Mouse (Mus musculus): ENCODE measurements around the gene Oas2. TPM values are rescaled to one million over a fixed set of nuclear protein-coding genes. Genes with fewer than 3 reads are reported as not detected.
"Not testable (repeated sequence)": the region's sequence is repeated elsewhere in the genome, so short reads cannot be mapped to it uniquely, and the experiment has no call there.

The Oas2 gene
- polyA plus RNA-seq (2016; fragmentation: Nextera tagmentation; extraction: Ambion mirVana), result 0.18 and 0.26 TPM in 2 replicates

DNA sequence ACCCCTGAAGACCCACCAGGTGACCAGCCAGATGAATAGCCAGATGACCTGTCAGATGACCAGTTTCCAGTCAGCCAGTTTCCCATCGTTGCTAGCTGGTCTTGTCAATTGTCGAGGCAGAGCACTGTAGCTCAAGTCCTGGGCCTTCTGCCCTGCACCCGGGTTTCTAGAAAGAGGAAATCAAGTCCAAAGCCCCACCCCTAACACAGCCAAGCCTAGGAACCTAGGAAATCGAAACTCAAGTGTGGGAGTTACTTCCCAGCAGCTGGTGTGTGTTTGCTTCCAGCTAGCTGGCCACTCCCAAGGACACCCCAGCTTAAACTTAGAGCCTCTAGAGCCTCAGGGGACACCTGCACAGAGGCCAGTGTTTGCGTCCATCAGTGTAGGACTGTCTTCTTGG is at the start of gene Oas2:
Oas2 (minus strand) TSS at position 166 of the 400 bp plus-strand sequence.
- H3K4me1 ChIP-seq, result no peaks in the 10 kb centered on the region
- no peak for ATAC-seq (ENCODE audit: insufficient number of reproducible peaks, insufficient read depth, low FRiP score, low TSS enrichment)
- H3K36me3 ChIP-seq, result no peaks in the 10 kb centered on the region
- H3K27me3 ChIP-seq, result 0 out of 2 replicates have a peak, but pooled peaks cover 3% of the 10 kb centered on the region
- no peaks in the 10 kb centered on the region for H3K9me3 ChIP-seq
- no peak within 1 kb of the TSS for H3K27ac ChIP-seq
- H3K9ac ChIP-seq, result no peak within 1 kb of the TSS
- H3K4me2 ChIP-seq (replicated peaks), result no peak within 1 kb of the TSS
- H3K4me3 ChIP-seq, result no peak within 1 kb of the TSS
- 66% methylated on average over 5 of the region's 5 CpGs for WGBS

DNA sequence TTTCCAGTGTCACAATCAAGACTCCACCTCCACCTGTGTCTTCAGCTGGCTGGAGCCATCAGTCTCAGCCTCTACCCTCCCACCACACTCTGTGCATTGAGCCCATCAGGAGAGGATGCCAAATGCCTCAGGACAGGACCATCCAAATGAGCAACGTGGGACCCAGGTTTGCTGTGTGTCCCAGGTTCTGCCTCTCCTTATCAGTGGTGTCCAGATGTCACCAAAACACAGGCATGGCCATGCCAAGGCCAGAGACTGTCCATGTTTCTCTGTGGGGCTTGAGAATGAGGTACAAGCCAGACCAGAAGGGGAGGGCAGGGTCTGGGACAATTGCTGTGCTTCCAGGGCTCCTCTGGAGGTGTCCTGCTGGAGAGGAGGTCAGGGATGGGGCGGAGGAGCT is 49.3 kb upstream of the Oas2 start:
- not testable (repeated sequence) for H3K9ac ChIP-seq; H3K4me1 ChIP-seq; H3K4me3 ChIP-seq; H3K36me3 ChIP-seq; H3K27ac ChIP-seq; H3K9me3 ChIP-seq; H3K4me2 ChIP-seq (replicated peaks); H3K27me3 ChIP-seq; ATAC-seq (ENCODE audit: insufficient number of reproducible peaks, insufficient read depth, low FRiP score, low TSS enrichment)
- WGBS, result 84% methylated on average over 2 of the region's 2 CpGs

DNA sequence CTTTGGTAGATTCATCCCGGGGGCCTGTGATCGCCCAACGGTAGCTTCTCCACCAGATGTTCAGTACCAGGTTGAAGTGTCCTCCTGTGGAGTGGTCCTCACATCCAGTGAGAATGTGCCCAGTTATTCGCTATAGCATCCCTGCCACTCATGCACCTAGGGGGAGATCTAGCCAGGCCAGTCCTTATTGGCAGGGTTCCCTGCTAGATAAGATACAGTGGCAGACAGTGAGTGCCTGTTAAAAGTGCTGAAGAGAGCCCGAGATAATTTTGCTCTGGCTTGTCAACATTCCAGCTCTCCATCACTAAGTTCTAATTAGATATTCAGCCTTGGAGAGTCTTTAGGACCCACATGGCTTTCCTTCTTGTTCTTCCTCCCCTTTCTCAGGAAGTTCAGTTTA is 48.5 kb upstream of the Oas2 start:
- H3K27ac ChIP-seq; H3K4me2 ChIP-seq (replicated peaks); H3K9ac ChIP-seq; H3K9me3 ChIP-seq; H3K27me3 ChIP-seq; H3K36me3 ChIP-seq; H3K4me1 ChIP-seq; ATAC-seq (ENCODE audit: insufficient number of reproducible peaks, insufficient read depth, low FRiP score, low TSS enrichment); H3K4me3 ChIP-seq: not testable (repeated sequence)
- 80% methylated on average over 5 of the region's 5 CpGs for WGBS

DNA sequence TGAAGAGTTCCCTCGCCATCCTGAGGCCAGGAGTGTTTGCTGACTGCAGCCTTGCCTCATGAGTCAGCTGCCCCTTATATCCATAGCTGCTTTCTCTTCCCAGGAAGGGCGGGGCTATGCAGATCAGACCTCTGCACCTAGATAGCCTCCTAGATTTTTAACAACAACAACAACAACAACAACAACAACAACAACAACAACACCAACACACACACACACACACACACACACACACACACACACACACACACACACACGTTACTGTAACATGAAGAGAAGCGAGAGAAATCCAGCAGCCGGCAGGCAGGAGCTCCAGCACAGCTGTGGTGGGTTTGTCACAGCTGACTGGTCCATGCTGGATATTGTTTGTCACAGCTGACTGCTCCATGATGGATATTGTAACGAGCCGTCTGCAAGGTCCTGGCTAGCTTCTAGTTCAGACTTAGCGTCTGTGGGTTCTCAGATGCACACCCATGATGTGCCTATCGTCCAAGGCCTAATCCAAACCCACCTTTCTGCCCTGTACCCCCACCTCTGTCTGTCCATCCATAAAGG is 45.9 kb upstream of the Oas2 start, which contains the start of gene Oas1e:
Oas1e (minus strand) TSS at position 51 of the 555 bp plus-strand sequence.
- H3K4me2 ChIP-seq (replicated peaks), result not testable (repeated sequence)

DNA sequence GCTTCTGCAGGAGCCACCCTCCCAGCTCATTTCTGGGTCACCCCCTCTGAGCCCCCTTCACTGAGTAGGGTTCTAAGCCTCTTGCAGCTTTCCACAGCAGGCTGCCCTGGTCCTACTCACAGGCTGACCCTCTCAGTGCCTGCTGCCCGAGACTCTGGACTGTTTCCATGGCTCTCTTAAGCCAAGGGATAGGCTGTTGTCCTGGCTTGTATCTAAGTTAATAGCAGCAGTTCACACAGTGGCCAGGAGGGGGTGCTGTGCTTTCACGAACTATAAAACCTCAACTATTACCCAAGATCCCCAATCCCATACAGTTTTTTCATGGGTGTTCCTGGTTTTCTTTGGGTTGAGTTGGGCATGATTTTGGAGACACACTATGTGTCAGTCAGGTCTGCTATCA is 43.4 kb upstream of the Oas2 start:
- no peak overlapping the region for H3K9ac ChIP-seq
- H3K4me1 ChIP-seq, result no peaks in the 10 kb centered on the region
- H3K27me3 ChIP-seq, result no peaks in the 10 kb centered on the region
- H3K27ac ChIP-seq, result no peak overlapping the region
- no peak overlapping the region for H3K4me2 ChIP-seq (replicated peaks)
- no peak for ATAC-seq (ENCODE audit: insufficient number of reproducible peaks, insufficient read depth, low FRiP score, low TSS enrichment)
- WGBS, result 26% methylated on average over 2 of the region's 2 CpGs
- H3K9me3 ChIP-seq, result no peaks in the 10 kb centered on the region
- no peaks in the 10 kb centered on the region for H3K36me3 ChIP-seq
- no peak overlapping the region for H3K4me3 ChIP-seq

More for the DNA sequence above, 45.9 kb upstream of the Oas2 start, which contains the start of gene Oas1e:
- not testable (repeated sequence) for H3K27ac ChIP-seq; H3K4me3 ChIP-seq; H3K4me1 ChIP-seq; H3K27me3 ChIP-seq; ATAC-seq (ENCODE audit: insufficient number of reproducible peaks, insufficient read depth, low FRiP score, low TSS enrichment); H3K9ac ChIP-seq; H3K36me3 ChIP-seq; H3K9me3 ChIP-seq
- WGBS, result 67% methylated on average over 9 of the region's 9 CpGs

DNA sequence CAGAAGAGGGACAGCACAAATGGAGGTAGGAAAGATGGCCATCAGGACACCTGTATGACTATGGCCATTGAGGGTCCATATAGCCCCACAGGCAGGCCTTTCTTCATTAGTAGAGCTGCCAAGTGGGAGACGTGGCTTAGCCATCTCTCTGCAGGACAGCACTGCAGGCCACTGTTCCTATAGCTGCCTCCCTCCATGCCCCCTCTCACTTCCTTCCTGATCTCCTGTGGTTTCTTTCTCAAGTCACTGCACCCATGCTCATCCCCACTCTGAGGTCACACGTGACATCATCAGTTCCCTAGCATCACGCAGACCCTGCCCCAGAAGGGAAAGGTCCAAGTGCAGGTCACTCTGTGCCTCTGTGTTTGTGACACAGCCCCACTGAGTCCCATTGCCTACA is 37.4 kb upstream of the Oas2 start:
- H3K4me1 ChIP-seq, result no peaks in the 10 kb centered on the region
- no peak overlapping the region for H3K4me2 ChIP-seq (replicated peaks)
- 72% methylated on average over 3 of the region's 3 CpGs for WGBS
- H3K9ac ChIP-seq, result no peak overlapping the region
- H3K36me3 ChIP-seq, result no peaks in the 10 kb centered on the region
- no peaks in the 10 kb centered on the region for H3K27me3 ChIP-seq
- H3K9me3 ChIP-seq, result no peaks in the 10 kb centered on the region
- no peak for ATAC-seq (ENCODE audit: insufficient number of reproducible peaks, insufficient read depth, low FRiP score, low TSS enrichment)
- H3K27ac ChIP-seq, result no peak overlapping the region
- H3K4me3 ChIP-seq, result no peak overlapping the region

DNA sequence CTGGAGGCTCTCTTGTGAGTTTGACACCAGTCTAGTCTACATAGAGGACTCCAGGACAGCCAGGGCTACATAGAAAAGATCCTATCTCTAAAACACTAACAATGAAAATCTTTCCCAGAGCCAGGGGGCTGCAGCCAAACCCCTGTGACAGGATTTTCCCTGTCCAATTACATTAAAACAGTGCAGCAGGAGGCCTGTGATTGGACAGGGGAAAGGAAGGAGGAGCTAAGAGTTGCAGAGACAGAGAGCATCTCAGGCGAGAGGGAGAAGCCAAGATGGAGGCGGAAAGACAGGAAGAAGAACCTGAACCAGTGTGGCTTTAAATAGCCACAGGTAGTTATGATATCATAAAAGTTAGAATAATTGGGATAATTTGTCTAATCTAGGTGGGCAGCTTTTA is 32.8 kb upstream of the Oas2 start:
- Histone ChIP-seq H3K27ac (no peak overlapping the region), H3K27me3 (no peaks in the 10 kb centered on the region), H3K4me1 (no peaks in the 10 kb centered on the region), H3K4me2 (replicated peaks) (no peak overlapping the region), H3K9ac (no peak overlapping the region), H3K9me3 (no peaks in the 10 kb centered on the region), H3K36me3 (no peaks in the 10 kb centered on the region), H3K4me3 (no peak overlapping the region)
- WGBS, result 68% methylated on average over 2 of the region's 2 CpGs
- ATAC-seq (ENCODE audit: insufficient number of reproducible peaks, insufficient read depth, low FRiP score, low TSS enrichment), result no peak

DNA sequence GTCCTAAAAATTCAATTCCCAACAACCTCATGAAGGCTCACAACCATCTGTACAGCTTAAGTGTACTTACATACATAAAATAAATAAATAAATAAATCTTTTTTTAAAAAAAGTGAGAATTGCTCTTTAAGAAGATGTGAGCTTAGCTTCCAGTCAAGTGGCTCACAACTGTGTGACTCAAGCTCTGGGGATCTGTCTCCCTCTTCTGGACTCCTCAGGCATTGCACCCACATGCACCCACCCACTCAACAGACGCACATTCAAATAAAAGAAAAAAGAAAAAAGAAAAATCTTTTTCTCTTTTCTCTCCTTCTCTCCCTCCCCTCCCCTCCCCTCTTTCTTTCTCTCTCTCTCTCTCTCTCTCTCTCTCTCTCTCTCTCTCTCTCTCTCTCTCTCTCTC is 32.0 kb upstream of the Oas2 start:
- 100% methylated on average over 1 of the region's 1 CpGs for WGBS
- no peaks in the 10 kb centered on the region for H3K9me3 ChIP-seq
- H3K27me3 ChIP-seq, result no peaks in the 10 kb centered on the region
- H3K4me1 ChIP-seq, result no peaks in the 10 kb centered on the region
- ATAC-seq (ENCODE audit: insufficient number of reproducible peaks, insufficient read depth, low FRiP score, low TSS enrichment), result no peak
- no peak overlapping the region for H3K4me3 ChIP-seq
- H3K4me2 ChIP-seq (replicated peaks), result no peak overlapping the region
- H3K27ac ChIP-seq, result no peak overlapping the region
- no peak overlapping the region for H3K9ac ChIP-seq
- no peaks in the 10 kb centered on the region for H3K36me3 ChIP-seq

DNA sequence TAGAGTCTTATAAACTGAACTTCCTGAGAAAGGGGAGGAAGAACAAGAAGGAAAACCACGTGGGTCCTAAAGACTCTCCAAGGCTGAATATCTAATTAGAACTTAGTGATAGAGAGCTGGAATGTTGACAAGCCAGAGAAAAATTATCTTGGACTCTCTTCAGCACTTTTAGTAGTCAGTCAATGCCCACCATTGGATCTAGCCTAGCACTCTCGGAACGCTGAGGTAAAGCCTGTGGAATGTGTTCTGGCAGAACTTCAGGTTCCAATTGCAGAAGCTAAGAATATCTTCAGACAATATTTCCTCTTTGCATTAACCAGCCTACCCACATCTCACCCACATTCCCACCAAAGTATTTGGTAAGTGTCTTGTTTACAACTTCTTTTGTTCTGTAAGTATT is 30.3 kb upstream of the Oas2 start:
- no peak overlapping the region for H3K4me3 ChIP-seq
- H3K4me2 ChIP-seq (replicated peaks), result no peak overlapping the region
- no peak overlapping the region for H3K9ac ChIP-seq
- no peak for ATAC-seq (ENCODE audit: insufficient number of reproducible peaks, insufficient read depth, low FRiP score, low TSS enrichment)
- H3K36me3 ChIP-seq, result no peaks in the 10 kb centered on the region
- no peaks in the 10 kb centered on the region for H3K9me3 ChIP-seq
- no peaks in the 10 kb centered on the region; the same call in 1 of the 2 replicates for H3K4me1 ChIP-seq
- no peak overlapping the region for H3K27ac ChIP-seq
- no peaks in the 10 kb centered on the region for H3K27me3 ChIP-seq
- 53% methylated on average over 3 of the region's 3 CpGs for WGBS

DNA sequence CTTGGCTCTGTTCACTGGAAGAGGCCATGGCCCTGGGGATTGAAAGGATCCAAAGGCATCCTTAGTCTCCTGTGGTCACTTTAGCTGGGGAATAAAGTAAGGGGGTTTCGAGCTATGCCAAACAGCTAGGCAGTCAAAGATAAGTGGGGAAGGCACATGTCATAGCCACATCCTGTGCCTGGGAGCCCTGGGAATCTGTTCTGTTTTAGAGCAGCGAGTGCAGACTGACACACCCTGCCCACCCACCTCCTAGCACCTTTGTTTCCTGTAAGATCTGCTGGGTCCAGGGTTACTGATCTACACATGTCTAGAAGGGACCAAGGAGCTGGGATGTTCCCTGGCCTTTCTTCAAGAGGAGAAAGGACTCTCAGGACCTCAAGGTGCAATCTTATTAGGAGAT is 29.3 kb upstream of the Oas2 start:
- H3K9ac ChIP-seq, result no peak overlapping the region
- H3K27me3 ChIP-seq, result no peaks in the 10 kb centered on the region
- no peaks in the 10 kb centered on the region for H3K36me3 ChIP-seq
- H3K27ac ChIP-seq, result no peak overlapping the region
- no peaks in the 10 kb centered on the region for H3K9me3 ChIP-seq
- H3K4me2 ChIP-seq (replicated peaks), result no peak overlapping the region
- no peak overlapping the region for H3K4me3 ChIP-seq
- no peaks in the 10 kb centered on the region; the same call in 1 of the 2 replicates for H3K4me1 ChIP-seq
- no peak for ATAC-seq (ENCODE audit: insufficient number of reproducible peaks, insufficient read depth, low FRiP score, low TSS enrichment)
- 65% methylated on average over 2 of the region's 2 CpGs for WGBS

DNA sequence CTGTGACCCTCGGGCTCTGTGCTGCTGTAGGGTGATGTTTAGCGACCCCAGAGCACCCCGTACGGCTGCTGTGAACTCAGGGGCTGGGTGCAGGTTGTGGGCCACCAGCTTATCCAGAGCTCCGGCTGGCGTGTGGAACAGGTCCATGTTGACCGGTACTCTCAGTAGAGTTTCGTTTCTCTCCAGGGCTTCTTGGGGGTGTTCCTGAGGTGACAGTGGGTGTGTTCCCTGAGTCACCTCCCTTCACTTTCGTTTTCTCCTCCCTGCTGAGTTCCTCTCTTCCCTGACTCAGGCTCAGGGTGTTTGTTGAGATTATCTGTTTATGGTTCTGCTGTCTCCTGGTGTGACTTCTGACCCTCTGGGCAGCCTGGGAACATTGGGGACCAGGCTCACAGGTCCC is 27.8 kb upstream of the Oas2 start, which contains the start of gene Oas3:
Oas3 (minus strand) TSS at position 184 of the 400 bp plus-strand sequence.
- Histone ChIP-seq H3K9me3 (no peaks in the 10 kb centered on the region), H3K27ac (no peak within 1 kb of the TSS), H3K9ac (no peak within 1 kb of the TSS), H3K36me3 (no peaks in the 10 kb centered on the region), H3K4me2 (replicated peaks) (no peak within 1 kb of the TSS), H3K4me1 (no peaks in the 10 kb centered on the region; the same call in 1 of the 2 replicates), H3K4me3 (no peak within 1 kb of the TSS), H3K27me3 (no peaks in the 10 kb centered on the region)
- 75% methylated on average over 9 of the region's 9 CpGs for WGBS
- no peak for ATAC-seq (ENCODE audit: insufficient number of reproducible peaks, insufficient read depth, low FRiP score, low TSS enrichment)

DNA sequence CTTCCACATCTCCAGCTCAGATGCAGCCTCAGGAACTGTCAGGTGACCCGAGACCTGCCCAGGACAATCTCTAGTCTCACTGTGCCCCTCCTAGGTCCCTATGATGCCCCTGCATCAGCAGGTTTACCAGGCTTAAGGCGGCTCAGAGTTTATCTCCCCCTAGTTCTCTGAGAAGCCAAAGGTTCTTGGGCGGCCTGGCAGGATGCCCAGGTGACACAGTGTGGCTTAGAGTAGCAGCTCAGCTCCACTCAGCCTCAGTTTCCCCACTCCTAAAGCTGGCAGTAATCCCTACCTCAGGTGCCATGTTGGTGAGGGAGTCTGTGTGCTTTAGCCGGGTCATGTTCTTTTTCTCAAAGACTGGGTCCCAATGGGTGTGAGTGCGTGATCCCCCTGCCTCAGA is 27.1 kb upstream of the Oas2 start:
- Histone ChIP-seq H3K9me3 (no peaks in the 10 kb centered on the region), H3K9ac (no peak overlapping the region), H3K4me2 (replicated peaks) (no peak overlapping the region), H3K36me3 (no peaks in the 10 kb centered on the region), H3K27ac (no peak overlapping the region), H3K4me3 (no peak overlapping the region), H3K27me3 (no peaks in the 10 kb centered on the region), H3K4me1 (no peaks in the 10 kb centered on the region; the same call in 1 of the 2 replicates)
- 72% methylated on average over 5 of the region's 5 CpGs for WGBS
- no peak for ATAC-seq (ENCODE audit: insufficient number of reproducible peaks, insufficient read depth, low FRiP score, low TSS enrichment)

All from embryonic facial prominence, embryonic 12.5 days (tissue).